Mouse (Mus musculus) brain, embryonic 14.5 days (tissue): ENCODE data around the gene Dapk3. TPM values are rescaled to one million over a fixed set of nuclear protein-coding genes. Genes with fewer than 3 reads are reported as not detected.

ENCODE experiments used
- DNase-seq: peaks from one replicate; pipeline ENCODE4 v3.0.0-alpha.2; 2011; ENCODE audit warnings: low read depth
- CTCF ChIP-seq: fragments of 200-500 bp; IDR thresholded peaks from 2 replicates; pipeline ENCODE4 v1.5.1; 2012; ENCODE audit warnings: inconsistent platforms, mild to moderate bottlenecking, moderate library complexity, borderline replicate concordance; ENCODE audit not compliant: insufficient read depth, insufficient read length; ENCODE audit errors: extremely low read depth
- POLR2A ChIP-seq: fragments of 200-500 bp; IDR thresholded peaks from 2 replicates; pipeline ENCODE4 v1.6.1; 2012; ENCODE audit warnings: mild to moderate bottlenecking, inconsistent platforms, borderline replicate concordance; ENCODE audit not compliant: poor library complexity, insufficient read depth, insufficient read length, severe bottlenecking; ENCODE audit errors: extremely low read depth
- polyA plus RNA-seq: library from polyadenylated mRNA; depleted of rRNA; stranded (reverse); fragments of >200 nt; gene quantifications from 2 replicates; pipeline ENCODE4 v1.2.3, GENCODE M21; 2012; rRNA removed

Dapk3 gene
- 82.3 and 88.4 TPM in 2 replicates for polyA plus RNA-seq

- TF ChIP-seq CTCF (no peak), POLR2A (no peak; the same call in 1 of the 2 replicates)
- peak; percentile 100 for DNase-seq
Measured at GRCm38 (mm10) chr10:81182336-81183333, at the start of gene Dapk3. Gene Dapk3 (plus strand): TSS chr10:81183005.

- no peak for DNase-seq
- TF ChIP-seq POLR2A (no peak), CTCF (no peak)
Measured at GRCm38 (mm10) chr10:81134181-81134587, 48.6 kb upstream of the Dapk3 start.

GRCm38 (mm10) chr10:81134966-81135681 is 47.7 kb upstream of the Dapk3 start, which contains the start of gene Zbtb7a:
Gene Zbtb7a (plus strand): TSS chr10:81135220.
- DNase-seq = peak; percentile 32
- TF ChIP-seq CTCF (no peak), POLR2A (no peak)

GRCm38 (mm10) chr10:81135831-81136705 is 46.7 kb upstream of the Dapk3 start:
- peak; percentile 82 for DNase-seq
- TF ChIP-seq POLR2A (peak; percentile 60), CTCF (peak; percentile 17; the same call in 1 of the 2 replicates)

- no peak for DNase-seq
- TF ChIP-seq CTCF = no peak
- peak; percentile 30; the same call in 1 of the 2 replicates for TF ChIP-seq POLR2A
Measured at GRCm38 (mm10) chr10:81136706-81137231, 46.0 kb upstream of the Dapk3 start.

- TF ChIP-seq POLR2A (peak; percentile 69; the same call in 1 of the 2 replicates), CTCF (no peak)
- peak; percentile 100 for DNase-seq
Measured at GRCm38 (mm10) chr10:81137252-81138130, 45.3 kb upstream of the Dapk3 start.

- no peak for TF ChIP-seq CTCF
- no peak for TF ChIP-seq POLR2A
- peak; percentile 51 for DNase-seq
Measured at GRCm38 (mm10) chr10:81138131-81138782, 44.5 kb upstream of the Dapk3 start.

GRCm38 (mm10) chr10:81138821-81139528 is 43.8 kb upstream of the Dapk3 start:
- no peak for DNase-seq
- TF ChIP-seq CTCF (no peak), POLR2A (no peak)

GRCm38 (mm10) chr10:81139529-81139846 is 43.3 kb upstream of the Dapk3 start:
- no peak for DNase-seq
- TF ChIP-seq POLR2A (no peak), CTCF (no peak)
